Mouse (Mus musculus) bone marrow macrophage, adult 2 months (primary cell): ENCODE measurements around the gene Bmi1.

Experiments used
- CTCF ChIP-seq: IDR thresholded peaks from 2 replicates; pipeline ENCODE4 v1.5.1; 2012; ENCODE audit warnings: low read depth, mild to moderate bottlenecking, low read length, moderate library complexity
- POLR2A ChIP-seq: IDR thresholded peaks from 2 replicates; pipeline ENCODE4 v1.6.1; 2012; ENCODE audit warnings: mild to moderate bottlenecking, low read depth, low read length, borderline replicate concordance

DNA sequence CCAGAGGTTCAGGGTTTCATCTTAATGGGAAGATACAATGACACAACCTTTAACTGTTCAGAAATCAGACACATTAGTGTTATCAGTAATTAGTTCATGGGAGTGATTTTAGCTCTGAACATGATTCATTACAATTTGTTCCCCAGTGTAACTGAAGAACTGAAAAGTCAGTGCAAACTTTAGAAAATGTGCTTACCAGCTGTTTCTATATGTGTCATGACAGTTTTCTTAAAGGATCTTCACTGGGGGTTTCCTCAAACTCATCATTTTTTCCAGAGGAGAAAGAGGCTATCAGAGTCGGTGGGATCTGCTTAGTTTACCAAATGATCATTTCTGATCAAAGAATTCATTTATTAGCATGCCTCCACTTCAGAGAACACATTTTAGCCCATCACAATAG is 15.7 kb downstream of the Bmi1 start:
- TF ChIP-seq CTCF (no peak), POLR2A (no peak)
